Mouse (Mus musculus) cerebellum, adult 2 months (tissue): Measurements from ENCODE around the gene Wdr61.

ENCODE experiments used
- CTCF ChIP-seq: fragments of 200-500 bp; IDR thresholded peaks from 2 replicates; pipeline ENCODE4 v1.5.1; 2011; ENCODE audit warnings: low read depth, mild to moderate bottlenecking, control low read depth, low read length, moderate library complexity, borderline replicate concordance; ENCODE audit not compliant: insufficient read depth
- POLR2A ChIP-seq: fragments of 200-500 bp; IDR thresholded peaks from 2 replicates; pipeline ENCODE4 v1.6.1; 2011; ENCODE audit warnings: low read length, control low read depth, borderline replicate concordance; ENCODE audit not compliant: insufficient read depth

DNA sequence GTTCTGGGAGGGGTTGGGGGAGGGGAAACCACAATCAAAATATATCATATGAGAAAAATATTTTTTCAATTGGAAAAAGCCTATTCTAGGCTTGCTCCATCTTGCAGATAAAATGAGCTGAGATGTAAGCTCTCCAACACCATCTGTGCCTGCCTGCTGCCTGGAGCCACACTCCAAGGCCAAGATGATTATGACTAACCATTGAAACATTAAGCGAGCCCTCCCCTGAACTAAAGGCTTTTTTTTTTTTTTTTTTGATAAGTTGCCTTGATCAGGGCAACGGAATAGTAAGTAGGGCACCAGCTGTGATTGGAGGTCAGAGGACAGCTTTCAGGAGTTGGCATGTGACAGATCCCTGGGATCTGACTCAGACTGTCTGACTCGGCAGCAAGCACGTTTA is 65.9 kb downstream of the Wdr61 start:
- TF ChIP-seq CTCF, result no peak
- TF ChIP-seq POLR2A, result no peak
